Mouse (Mus musculus) embryonic facial prominence, embryonic 11.5 days (tissue): ENCODE results near the gene Ufsp1. TPM values are rescaled to one million over a fixed set of nuclear protein-coding genes. Genes with fewer than 3 reads are reported as not detected.
"Not testable (repeated sequence)": the region's sequence is repeated elsewhere in the genome, so short reads cannot be mapped to it uniquely, and the experiment has no call there.

Experiments used
- ATAC-seq: fragments of 200-750 bp; cut with Nextera tagmentation; replicated peaks from 2 replicates; pipeline ENCODE4 v1.8.0; 2017; ENCODE audit warnings: low read depth; ENCODE audit not compliant: insufficient number of reproducible peaks, low FRiP score, low TSS enrichment
- DNase-seq: peaks from one replicate; pipeline ENCODE4 v3.0.0-alpha.2; 2015; ENCODE audit warnings: low spot score
- H3K27ac ChIP-seq: fragments of 300-500 bp; sonication (generic); replicated peaks from 2 replicates; pipeline ENCODE4 v1.5.1; 2014; ENCODE audit warnings: mild to moderate bottlenecking, low read depth, low read length, control low read depth
- H3K27me3 ChIP-seq: fragments of 300-500 bp; sonication (generic); 2 replicates; pipeline ENCODE4 v1.6.1; 2014; ENCODE audit warnings: mild to moderate bottlenecking, low read length, moderate library complexity, mixed read lengths; ENCODE audit not compliant: control insufficient read depth, insufficient read depth
- H3K36me3 ChIP-seq: fragments of 300-500 bp; sonication (generic); replicated peaks from 2 replicates; pipeline ENCODE4 v1.6.1; 2014; ENCODE audit warnings: low read depth, mild to moderate bottlenecking, low read length, moderate library complexity, mixed read lengths; ENCODE audit not compliant: control insufficient read depth, insufficient read depth
- H3K4me1 ChIP-seq: fragments of 300-500 bp; sonication (generic); 2 replicates; pipeline ENCODE4 v1.6.1; 2014; ENCODE audit warnings: low read length, mixed read lengths; ENCODE audit not compliant: control insufficient read depth, insufficient read depth
- H3K4me2 ChIP-seq: fragments of 300-500 bp; sonication (generic); 2 replicates; pipeline ENCODE4 v1.6.1; 2014; ENCODE audit warnings: low read depth, mild to moderate bottlenecking, control low read depth, low read length, moderate library complexity
- H3K4me3 ChIP-seq: fragments of 300-500 bp; sonication (generic); 2 replicates; pipeline ENCODE4 v1.5.1; 2014; ENCODE audit warnings: low read depth, low read length, control low read depth
- H3K9ac ChIP-seq: fragments of 300-500 bp; sonication (generic); replicated peaks from 2 replicates; pipeline ENCODE4 v1.6.1; 2014; ENCODE audit warnings: mild to moderate bottlenecking, control low read depth, low read length
- H3K9me3 ChIP-seq: fragments of 300-500 bp; sonication (generic); replicated peaks from 2 replicates; pipeline ENCODE4 v1.6.1; 2016; ENCODE audit warnings: mild to moderate bottlenecking, low read length, inconsistent platforms, mixed read lengths; ENCODE audit not compliant: control insufficient read depth
- WGBS: fragments of 180-500 bp; shearing (Covaris S2); extraction: QIAGEN DNeasy Blood & Tissue Kit; methylation state at CpG from one replicate; pipeline ENCODE4 v1.1.7; 2014; 5-methylcytosine and 5-hydroxymethylcytosine counted together
- polyA plus RNA-seq: library from polyadenylated mRNA; unstranded; fragments of >200 nt; fragmentation: Nextera tagmentation; extraction: Ambion mirVana; gene quantifications from 2 replicates; pipeline ENCODE4 v1.2.1, GENCODE M21; 2014

Ufsp1 gene
- polyA plus RNA-seq: 6.6 and 7.8 TPM in 2 replicates

GRCm38 (mm10) chr5:137293839-137294743, at the start of gene Ufsp1:
Gene Ufsp1, plus strand, starts transcription at chr5:137294629.
- peak; percentile 93 for ATAC-seq
- H3K36me3 ChIP-seq: peaks cover 23% of the 10 kb centered on the region
- H3K27me3 ChIP-seq: peaks cover 23% of the 10 kb centered on the region
- WGBS: under 1% methylated on average over 52 of the region's 52 CpGs
- H3K4me2 ChIP-seq: peak within 1 kb of the TSS; percentile 97
- H3K4me1 ChIP-seq: peaks cover 7% of the 10 kb centered on the region; the same call in 1 of the 2 replicates
- H3K9me3 ChIP-seq: no peaks in the 10 kb centered on the region
- DNase-seq: peak; percentile 97
- peak within 1 kb of the TSS; percentile 54 for H3K4me3 ChIP-seq
- peak within 1 kb of the TSS; percentile 56 for H3K27ac ChIP-seq
- peak within 1 kb of the TSS; percentile 76 for H3K9ac ChIP-seq

DNA sequence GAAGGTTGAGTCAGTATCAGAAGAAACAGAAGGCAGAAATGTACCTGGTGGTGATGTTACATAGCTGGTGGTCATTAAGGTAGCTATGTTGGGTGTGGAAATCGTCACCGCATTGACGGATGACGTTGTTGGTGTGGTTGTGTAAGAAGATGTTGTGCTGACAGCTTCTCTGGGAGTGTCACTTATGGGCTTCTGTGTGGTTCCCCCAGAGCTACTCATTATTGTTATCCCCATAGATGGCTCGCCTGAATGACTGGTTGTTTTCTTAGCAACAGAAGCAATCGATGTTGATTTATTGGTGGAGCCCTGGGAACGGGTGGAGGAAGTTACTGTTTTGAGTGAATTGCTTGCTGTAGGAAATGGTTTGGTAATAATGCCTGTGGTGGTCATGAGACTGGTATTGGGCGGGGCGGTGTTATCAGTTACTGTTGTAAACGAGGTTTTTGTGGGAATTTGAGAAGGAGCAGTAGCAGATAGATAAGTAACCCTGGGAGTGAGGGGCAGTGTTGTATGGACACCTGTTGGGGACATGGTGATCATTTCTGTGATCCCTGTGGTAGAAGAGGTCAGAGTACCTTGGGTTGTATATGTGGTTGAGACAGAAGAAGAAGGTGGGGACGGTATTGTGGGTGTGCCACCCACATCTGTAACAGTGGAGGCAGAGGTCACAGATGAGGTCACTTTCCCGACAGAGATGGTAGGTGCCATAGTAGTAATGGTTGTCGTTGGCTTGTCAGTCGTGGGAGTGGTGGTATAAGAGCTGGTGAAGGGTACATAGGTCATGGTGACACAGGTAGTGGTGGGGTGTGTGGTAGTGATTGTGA, 30.3 kb upstream of the Ufsp1 start:
- H3K27ac ChIP-seq: no peak overlapping the region
- ATAC-seq (no peak), DNase-seq (no peak)
- H3K9ac ChIP-seq: no peak overlapping the region
- no peaks in the 10 kb centered on the region for H3K27me3 ChIP-seq
- no peaks in the 10 kb centered on the region for H3K36me3 ChIP-seq
- WGBS: 88% methylated on average over 14 of the region's 14 CpGs
- H3K4me3 ChIP-seq: no peak overlapping the region
- H3K4me2 ChIP-seq: no peak overlapping the region
- no peaks in the 10 kb centered on the region for H3K9me3 ChIP-seq
- no peaks in the 10 kb centered on the region for H3K4me1 ChIP-seq

- DNase-seq (no peak), ATAC-seq (no peak)
- 90% methylated on average over 11 of the region's 11 CpGs for WGBS
- H3K9me3 ChIP-seq: no peaks in the 10 kb centered on the region
- no peaks in the 10 kb centered on the region for H3K36me3 ChIP-seq
- no peaks in the 10 kb centered on the region for H3K27me3 ChIP-seq
- H3K4me1 ChIP-seq: no peaks in the 10 kb centered on the region
- H3K4me2 ChIP-seq: no peak overlapping the region
- no peak overlapping the region for H3K27ac ChIP-seq
- no peak overlapping the region for H3K4me3 ChIP-seq
- no peak overlapping the region for H3K9ac ChIP-seq
Observed at GRCm38 (mm10) chr5:137264787-137265186, 29.6 kb upstream of the Ufsp1 start.

DNA sequence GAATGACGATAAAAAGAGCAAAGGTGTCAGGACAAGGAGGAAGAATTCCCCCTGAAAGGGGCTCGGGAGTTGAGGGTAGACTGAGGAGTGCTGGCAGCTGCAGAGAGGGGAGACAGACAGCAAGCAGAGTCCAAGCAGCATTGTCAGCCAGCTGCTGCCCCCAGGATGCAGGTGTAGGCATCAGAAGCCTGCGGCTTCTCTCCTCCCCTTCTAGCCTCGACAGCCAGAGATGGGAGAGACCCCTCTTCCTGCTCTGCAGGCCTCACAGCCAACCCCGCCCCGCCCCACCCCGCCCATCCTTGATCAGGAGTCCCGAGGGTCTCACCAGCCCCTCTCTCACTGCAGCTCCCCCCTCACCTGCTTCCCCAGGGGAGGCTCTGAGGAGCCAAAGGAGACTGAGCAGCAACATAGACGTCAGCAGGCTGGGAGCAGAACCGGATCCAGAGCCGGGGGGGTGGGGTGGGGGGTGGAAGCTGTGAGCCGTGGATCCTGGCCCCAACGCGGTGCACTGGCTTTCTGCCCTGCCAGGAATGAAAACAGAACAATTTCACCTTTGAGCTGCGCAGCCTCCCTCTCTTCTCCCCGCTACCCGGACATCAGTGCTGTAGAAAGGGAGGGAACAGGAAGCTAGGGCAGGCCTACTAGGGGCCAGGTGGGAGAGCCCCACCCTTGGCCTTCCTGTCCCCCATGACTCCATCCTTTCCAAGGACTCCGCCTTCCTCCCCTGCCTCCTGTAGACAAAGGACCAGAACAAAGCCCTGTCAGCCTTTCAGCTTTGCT, 26.1 kb upstream of the Ufsp1 start:
- H3K4me3 ChIP-seq: no peak overlapping the region
- no peaks in the 10 kb centered on the region for H3K36me3 ChIP-seq
- no peak overlapping the region for H3K4me2 ChIP-seq
- no peaks in the 10 kb centered on the region for H3K27me3 ChIP-seq
- no peaks in the 10 kb centered on the region for H3K9me3 ChIP-seq
- ATAC-seq: no peak
- H3K9ac ChIP-seq: no peak overlapping the region
- no peak overlapping the region for H3K27ac ChIP-seq
- H3K4me1 ChIP-seq: no peaks in the 10 kb centered on the region
- 32% methylated on average over 15 of the region's 18 CpGs for WGBS
- no peak for DNase-seq

- no peak overlapping the region for H3K4me2 ChIP-seq
Observed at GRCm38 (mm10) chr5:137277360-137278342, 16.8 kb upstream of the Ufsp1 start.

GRCm38 (mm10) chr5:137284411-137284810, 10.0 kb upstream of the Ufsp1 start:
- not testable (repeated sequence) for H3K4me2 ChIP-seq, H3K27ac ChIP-seq, H3K36me3 ChIP-seq, H3K9me3 ChIP-seq, DNase-seq, H3K9ac ChIP-seq, ATAC-seq, H3K4me3 ChIP-seq
- WGBS: 73% methylated on average over 5 of the region's 6 CpGs
- Histone ChIP-seq H3K27me3 (peaks cover 23% of the 10 kb centered on the region), H3K4me1 (peaks cover 18% of the 10 kb centered on the region)

More at GRCm38 (mm10) chr5:137277360-137278342, 16.8 kb upstream of the Ufsp1 start:
- no peak overlapping the region for H3K27ac ChIP-seq
- no peak overlapping the region for H3K9ac ChIP-seq
- H3K4me3 ChIP-seq: no peak overlapping the region
- ATAC-seq (no peak), DNase-seq (peak; percentile 52)
- no peaks in the 10 kb centered on the region for H3K36me3 ChIP-seq
- H3K9me3 ChIP-seq: no peaks in the 10 kb centered on the region
- no peaks in the 10 kb centered on the region for H3K4me1 ChIP-seq
- no peaks in the 10 kb centered on the region for H3K27me3 ChIP-seq
- WGBS: 67% methylated on average over 18 of the region's 18 CpGs

DNA sequence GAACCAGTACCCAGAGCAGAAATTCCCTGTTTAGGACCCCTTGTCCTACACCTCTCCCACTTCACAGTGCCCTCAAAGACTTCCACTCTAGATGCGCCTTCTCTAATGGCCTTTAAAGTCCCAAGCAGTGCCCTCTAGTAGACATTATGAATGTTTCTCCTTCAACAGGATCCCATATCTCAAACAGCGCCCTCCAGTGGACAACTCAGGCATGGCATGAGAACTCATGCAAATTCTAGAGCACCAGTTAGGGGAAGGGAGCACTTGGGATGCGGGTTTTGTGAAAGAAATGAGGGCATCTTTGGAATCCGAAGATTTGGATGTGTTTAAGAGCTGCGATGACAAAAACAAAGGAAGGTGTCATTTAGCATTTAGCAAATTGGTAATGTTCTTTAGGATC, 9.4 kb upstream of the Ufsp1 start:
- no peaks in the 10 kb centered on the region for H3K36me3 ChIP-seq
- ATAC-seq (no peak), DNase-seq (no peak)
- H3K4me3 ChIP-seq: no peak overlapping the region
- peaks cover 18% of the 10 kb centered on the region for H3K4me1 ChIP-seq
- WGBS: 65% methylated on average over 5 of the region's 5 CpGs
- peaks cover 29% of the 10 kb centered on the region for H3K27me3 ChIP-seq
- H3K9ac ChIP-seq: no peak overlapping the region
- no peaks in the 10 kb centered on the region for H3K9me3 ChIP-seq
- H3K27ac ChIP-seq: no peak overlapping the region
- no peak overlapping the region for H3K4me2 ChIP-seq
